Mouse (Mus musculus): Measurements from ENCODE around the gene Olfr76.

- TF ChIP-seq CTCF (IDR thresholded peaks at IDR 0.05 in 2 of 3, conservative IDR thresholded peaks at IDR 0.05 in 1 of 3; ENCODE audit: control insufficient read depth in 1 of 3, insufficient read depth in 1 of 3, low read depth in 2 of 3, low read length in 3 of 3, poor library complexity in 1 of 3, severe bottlenecking in 1 of 3), result no peak
- no peak for TF ChIP-seq GATA1 (IDR thresholded peaks at IDR 0.05; ENCODE audit: low read depth, low read length)
- TF ChIP-seq POLR2A (IDR thresholded peaks at IDR 0.05; ENCODE audit: control insufficient read depth in 1 of 2, insufficient read depth in 1 of 2, low read depth in 1 of 2, low read length in 2 of 2, poor library complexity in 1 of 2), result no peak
- TF ChIP-seq EP300 (IDR thresholded peaks at IDR 0.05; ENCODE audit: low read depth in 1 of 2, low read length in 2 of 2), result no peak
- no peak for TF ChIP-seq KAT2A (conservative IDR thresholded peaks at IDR 0.05; ENCODE audit: low read depth, low read length)
- TF ChIP-seq ZNF384 (IDR thresholded peaks at IDR 0.05; ENCODE audit: low read depth, low read length), result no peak
- TF ChIP-seq ZMIZ1 (IDR thresholded peaks at IDR 0.05; ENCODE audit: low read depth, low read length), result no peak
- TF ChIP-seq TBP (IDR thresholded peaks at IDR 0.05; ENCODE audit: low read depth, low read length), result no peak
These were observed at the start of gene Olfr76 for GRCm38 (mm10) chr19:12123103-12123502.

Measured in MEL (cell line).